Mouse (Mus musculus) neural tube, embryonic 11.5 days (tissue): ENCODE measurements around the gene Elovl6. TPM values are rescaled to one million over a fixed set of nuclear protein-coding genes. Genes with fewer than 3 reads are reported as not detected.

ENCODE experiments used
- ATAC-seq: fragments of 200-750 bp; cut with Nextera tagmentation; 2 replicates; pipeline ENCODE4 v1.8.0; 2017; ENCODE audit warnings: moderate number of reproducible peaks, mild to moderate bottlenecking, moderate TSS enrichment, moderate library complexity; ENCODE audit not compliant: insufficient read depth, low FRiP score, low TSS enrichment
- DNase-seq: peaks from one replicate; pipeline ENCODE4 v3.0.0-alpha.2; 2015; ENCODE audit warnings: low spot score
- H3K27ac ChIP-seq: fragments of 300-500 bp; sonication (generic); 2 replicates; pipeline ENCODE4 v1.5.1; 2014; ENCODE audit warnings: low read depth, mild to moderate bottlenecking, low read length
- H3K27me3 ChIP-seq: fragments of 300-500 bp; sonication (generic); 2 replicates; pipeline ENCODE4 v1.6.1; 2014; ENCODE audit warnings: mild to moderate bottlenecking, low read length, mixed read lengths; ENCODE audit not compliant: control insufficient read depth, insufficient read depth
- H3K36me3 ChIP-seq: fragments of 300-500 bp; sonication (generic); 2 replicates; pipeline ENCODE4 v1.6.1; 2014; ENCODE audit warnings: mild to moderate bottlenecking, low read length, moderate library complexity, mixed read lengths; ENCODE audit not compliant: control insufficient read depth, insufficient read depth
- H3K4me1 ChIP-seq: fragments of 300-500 bp; sonication (generic); 2 replicates; pipeline ENCODE4 v1.6.1; 2014; ENCODE audit warnings: low read length, mixed read lengths; ENCODE audit not compliant: control insufficient read depth, insufficient read depth
- H3K4me2 ChIP-seq: fragments of 300-500 bp; sonication (generic); 2 replicates; pipeline ENCODE4 v1.6.1; 2014; ENCODE audit warnings: low read depth, mild to moderate bottlenecking, moderate library complexity
- H3K4me3 ChIP-seq: fragments of 300-500 bp; sonication (generic); 2 replicates; pipeline ENCODE4 v1.5.1; 2014; ENCODE audit warnings: low read depth, low read length
- H3K9ac ChIP-seq: fragments of 300-500 bp; sonication (generic); 2 replicates; pipeline ENCODE4 v1.6.1; 2014; ENCODE audit warnings: mild to moderate bottlenecking, low read length
- H3K9me3 ChIP-seq: fragments of 300-500 bp; sonication (generic); 2 replicates; pipeline ENCODE4 v1.6.1; 2016; ENCODE audit warnings: low read length; ENCODE audit not compliant: control insufficient read depth
- WGBS: fragments of 180-500 bp; shearing (Covaris S2); extraction: QIAGEN DNeasy Blood & Tissue Kit; methylation state at CpG from one replicate; pipeline ENCODE4 v1.1.7; 2014; 5-methylcytosine and 5-hydroxymethylcytosine counted together
- polyA plus RNA-seq: library from polyadenylated mRNA; unstranded; fragments of >200 nt; fragmentation: Nextera tagmentation; extraction: Ambion mirVana; gene quantifications from 2 replicates; pipeline ENCODE4 v1.2.1, GENCODE M21; 2014

Elovl6 gene
- polyA plus RNA-seq, 1 experiment from 2014 or later, result 47.1 TPM

DNA sequence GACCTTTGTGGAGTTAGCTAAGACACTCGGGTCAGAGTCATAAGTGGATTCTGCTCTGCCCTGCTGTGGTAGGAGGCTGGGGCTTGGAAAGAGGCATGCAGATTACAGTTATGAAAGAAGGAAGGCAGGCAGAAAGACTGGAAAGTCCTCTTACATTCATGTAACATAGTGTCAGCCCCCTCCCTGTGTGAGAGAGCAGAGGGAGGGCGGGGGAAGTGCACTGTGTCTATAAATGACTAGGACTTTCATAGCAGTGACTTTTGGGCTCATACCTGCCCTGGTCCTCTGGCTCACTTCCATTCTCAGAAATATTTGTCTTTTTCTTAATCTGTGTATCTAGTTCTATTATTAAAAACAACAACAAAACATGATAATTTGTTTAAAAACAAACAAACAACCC lies 33.9 kb downstream of the Elovl6 start:
- Histone ChIP-seq H3K36me3 (no peaks in the 10 kb centered on the region), H3K9ac (no peak overlapping the region), H3K27ac (no peak overlapping the region), H3K4me1 (no peaks in the 10 kb centered on the region), H3K9me3 (no peaks in the 10 kb centered on the region), H3K27me3 (no peaks in the 10 kb centered on the region), H3K4me3 (no peak overlapping the region), H3K4me2 (no peak overlapping the region)
- WGBS, result 90% methylated on average over 2 of the region's 2 CpGs
- no peak for DNase-seq
- no peak for ATAC-seq

- Histone ChIP-seq H3K9ac (no peak overlapping the region), H3K4me2 (no peak overlapping the region), H3K9me3 (no peaks in the 10 kb centered on the region), H3K4me1 (no peaks in the 10 kb centered on the region), H3K36me3 (no peaks in the 10 kb centered on the region), H3K27ac (no peak overlapping the region), H3K27me3 (no peaks in the 10 kb centered on the region), H3K4me3 (no peak overlapping the region)
- ATAC-seq (no peak), DNase-seq (no peak)
- 86% methylated on average over 5 of the region's 5 CpGs for WGBS
Measured at GRCm38 (mm10) chr3:129566876-129567275, 34.7 kb downstream of the Elovl6 start.

GRCm38 (mm10) chr3:129568506-129568905 lies 36.4 kb downstream of the Elovl6 start:
- Histone ChIP-seq H3K27ac (no peak overlapping the region), H3K9ac (no peak overlapping the region), H3K9me3 (no peaks in the 10 kb centered on the region), H3K4me1 (no peaks in the 10 kb centered on the region), H3K4me3 (no peak overlapping the region), H3K36me3 (no peaks in the 10 kb centered on the region), H3K27me3 (no peaks in the 10 kb centered on the region), H3K4me2 (no peak overlapping the region)
- no peak for ATAC-seq
- DNase-seq, result no peak
- 67% methylated on average over 7 of the region's 7 CpGs for WGBS

GRCm38 (mm10) chr3:129570989-129571388 lies 38.8 kb downstream of the Elovl6 start:
- ATAC-seq (no peak), DNase-seq (no peak)
- Histone ChIP-seq H3K27ac (no peak overlapping the region), H3K4me1 (no peaks in the 10 kb centered on the region), H3K4me2 (no peak overlapping the region), H3K9me3 (no peaks in the 10 kb centered on the region), H3K9ac (no peak overlapping the region), H3K4me3 (no peak overlapping the region), H3K36me3 (no peaks in the 10 kb centered on the region), H3K27me3 (no peaks in the 10 kb centered on the region)
- WGBS, result 97% methylated on average over 8 of the region's 8 CpGs

- DNase-seq (no peak), ATAC-seq (no peak)
- Histone ChIP-seq H3K4me1 (no peaks in the 10 kb centered on the region), H3K9ac (no peak overlapping the region), H3K4me2 (no peak overlapping the region), H3K4me3 (no peak overlapping the region), H3K27ac (no peak overlapping the region), H3K36me3 (no peaks in the 10 kb centered on the region), H3K9me3 (no peaks in the 10 kb centered on the region), H3K27me3 (no peaks in the 10 kb centered on the region)
- WGBS, result 94% methylated on average over 5 of the region's 5 CpGs
Measured at GRCm38 (mm10) chr3:129571642-129572041, 39.5 kb downstream of the Elovl6 start.

- Histone ChIP-seq H3K4me1 (no peaks in the 10 kb centered on the region), H3K9ac (no peak overlapping the region), H3K27ac (no peak overlapping the region), H3K9me3 (no peaks in the 10 kb centered on the region), H3K36me3 (no peaks in the 10 kb centered on the region), H3K4me3 (no peak overlapping the region), H3K27me3 (no peaks in the 10 kb centered on the region), H3K4me2 (no peak overlapping the region)
- ATAC-seq (no peak), DNase-seq (no peak)
- WGBS, result 85% methylated on average over 4 of the region's 4 CpGs
Measured at GRCm38 (mm10) chr3:129572959-129573358, 40.8 kb downstream of the Elovl6 start.

DNA sequence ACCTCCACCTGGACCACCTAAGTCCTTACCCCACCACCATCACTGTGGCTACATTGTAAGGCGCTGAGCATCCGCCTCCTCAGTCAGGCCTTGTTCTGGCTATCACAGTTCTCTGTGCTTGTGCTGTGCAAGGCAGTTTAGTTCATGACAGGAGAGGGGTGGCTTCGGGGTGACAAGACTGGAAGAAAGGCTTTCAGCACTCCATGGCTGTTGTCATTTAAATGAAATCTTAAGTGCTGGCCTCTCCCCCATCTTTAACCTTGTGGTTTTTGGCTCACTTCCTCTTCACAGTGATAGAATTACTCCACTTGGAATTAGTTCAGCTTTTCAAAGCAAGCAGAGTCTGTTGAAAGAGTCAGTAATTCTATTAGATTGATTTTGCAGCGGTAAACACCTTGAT lies 41.5 kb downstream of the Elovl6 start:
- Histone ChIP-seq H3K4me2 (no peak overlapping the region), H3K9ac (no peak overlapping the region), H3K9me3 (no peaks in the 10 kb centered on the region), H3K27ac (no peak overlapping the region), H3K4me1 (no peaks in the 10 kb centered on the region), H3K4me3 (no peak overlapping the region), H3K27me3 (no peaks in the 10 kb centered on the region), H3K36me3 (no peaks in the 10 kb centered on the region)
- DNase-seq, result no peak
- 89% methylated on average over 4 of the region's 4 CpGs for WGBS
- ATAC-seq, result no peak

- ATAC-seq, result no peak
- Histone ChIP-seq H3K4me1 (no peaks in the 10 kb centered on the region), H3K4me2 (no peak overlapping the region), H3K9ac (no peak overlapping the region), H3K4me3 (no peak overlapping the region), H3K27ac (no peak overlapping the region), H3K9me3 (no peaks in the 10 kb centered on the region), H3K36me3 (no peaks in the 10 kb centered on the region), H3K27me3 (no peaks in the 10 kb centered on the region)
- no peak for DNase-seq
- 94% methylated on average over 4 of the region's 4 CpGs for whole genome bisulfite sequencing
Measured at GRCm38 (mm10) chr3:129575086-129575485, 42.9 kb downstream of the Elovl6 start.

- Histone ChIP-seq H3K36me3 (no peaks in the 10 kb centered on the region), H3K4me3 (no peak overlapping the region), H3K4me1 (no peaks in the 10 kb centered on the region), H3K27me3 (no peaks in the 10 kb centered on the region), H3K4me2 (no peak overlapping the region), H3K27ac (no peak overlapping the region), H3K9me3 (no peaks in the 10 kb centered on the region), H3K9ac (no peak overlapping the region)
- DNase-seq (no peak), ATAC-seq (no peak)
- WGBS, result 94% methylated on average over 6 of the region's 6 CpGs
Measured at GRCm38 (mm10) chr3:129576522-129576921, 44.4 kb downstream of the Elovl6 start.
